16 mouse cellular contexts compared by ENCODE assay signal in genomic region chr5:146193360-146193759, GRCm38 (mm10).
"Had no signal": no experiment of that assay in that cellular context is flagged by ENCODE, and none has a peak within 500 bp of the region (broad histone marks: within the 10 kb centered on the region; RNA-seq: fewer than 3 reads in every experiment).

No protein-coding gene starts in this region.

- ATAC-seq: hindbrain, postnatal 0 days; intestine, embryonic 16.5 days; liver, embryonic 12.5 days had no signal

- DNase-seq: gastrocnemius, postnatal 14 days; gastrocnemius, postnatal 36 days; heart, adult 18-20 months; heart, postnatal 10 days; heart, postnatal 36 days; kidney, adult 11 months; kidney, adult 2 months; kidney, adult 9 months; kidney, postnatal 14 days; kidney, postnatal 36 days; layer of hippocampus, adult 9-11 months; layer of hippocampus, postnatal 36 days; left cerebral cortex, postnatal 4 days had no signal
